Mouse (Mus musculus) embryonic facial prominence, embryonic 15.5 days (tissue): ENCODE data around the gene Ehd1. TPM values are rescaled to one million over a fixed set of nuclear protein-coding genes. Genes with fewer than 3 reads are reported as not detected.
A peak's percentile ranks its signal among the peaks of the same experiment; 100 is the strongest.

Experiments used
- ATAC-seq: fragments of 200-750 bp; cut with Nextera tagmentation; 2 replicates; pipeline ENCODE4 v1.8.0; 2017; ENCODE audit warnings: low read depth, moderate TSS enrichment; ENCODE audit not compliant: insufficient number of reproducible peaks, low FRiP score, low TSS enrichment
- H3K27ac ChIP-seq: fragments of 300-500 bp; sonication (generic); replicated peaks from 2 replicates; pipeline ENCODE4 v1.5.1; 2015; ENCODE audit warnings: mild to moderate bottlenecking, inconsistent platforms
- H3K27me3 ChIP-seq: fragments of 300-500 bp; sonication (generic); 2 replicates; pipeline ENCODE4 v1.6.1; 2015; ENCODE audit warnings: inconsistent platforms
- H3K36me3 ChIP-seq: fragments of 300-500 bp; sonication (generic); 2 replicates; pipeline ENCODE4 v1.6.1; 2015; ENCODE audit warnings: mild to moderate bottlenecking, inconsistent platforms
- H3K4me1 ChIP-seq: fragments of 300-500 bp; sonication (generic); 2 replicates; pipeline ENCODE4 v1.6.1; 2015; ENCODE audit warnings: inconsistent platforms
- H3K4me2 ChIP-seq: fragments of 300-500 bp; sonication (generic); replicated peaks from 2 replicates; pipeline ENCODE4 v1.6.1; 2015; ENCODE audit warnings: mild to moderate bottlenecking, inconsistent platforms
- H3K4me3 ChIP-seq: fragments of 300-500 bp; sonication (generic); replicated peaks from 2 replicates; pipeline ENCODE4 v1.5.1; 2015; ENCODE audit warnings: mild to moderate bottlenecking, inconsistent platforms
- H3K9ac ChIP-seq: fragments of 300-500 bp; sonication (generic); 2 replicates; pipeline ENCODE4 v1.6.1; 2015; ENCODE audit warnings: inconsistent platforms
- H3K9me3 ChIP-seq: fragments of 300-500 bp; sonication (generic); replicated peaks from 2 replicates; pipeline ENCODE4 v1.6.1; 2016; ENCODE audit warnings: inconsistent platforms
- WGBS: fragments of 180-500 bp; shearing (Covaris S2); methylation state at CpG from one replicate; pipeline ENCODE4 v1.1.7; 2015; 5-methylcytosine and 5-hydroxymethylcytosine counted together
- polyA plus RNA-seq: library from polyadenylated mRNA; unstranded; fragments of >200 nt; fragmentation: Nextera tagmentation; extraction: Ambion mirVana; gene quantifications from 2 replicates; pipeline ENCODE4 v1.2.1, GENCODE M21; 2015

Gene Ehd1
- polyA plus RNA-seq, 1 experiment from 2014 or later: 77.2 TPM

- no peak overlapping the region for H3K27ac ChIP-seq
- ATAC-seq: no peak
- no peak overlapping the region for H3K9ac ChIP-seq
- peaks cover 30% of the 10 kb centered on the region for H3K4me1 ChIP-seq
- H3K4me2 ChIP-seq: no peak overlapping the region
- H3K9me3 ChIP-seq: no peaks in the 10 kb centered on the region
- H3K4me3 ChIP-seq: no peak overlapping the region
- no peaks in the 10 kb centered on the region for H3K27me3 ChIP-seq
- H3K36me3 ChIP-seq: no peaks in the 10 kb centered on the region
These were observed 37.8 kb upstream of the Ehd1 start for GRCm38 (mm10) chr19:6238740-6239139.

- no peaks in the 10 kb centered on the region for H3K9me3 ChIP-seq
- no peaks in the 10 kb centered on the region for H3K27me3 ChIP-seq
- WGBS: 55% methylated on average over 1 of the region's 1 CpGs
- peaks cover 9% of the 10 kb centered on the region for H3K36me3 ChIP-seq
- H3K4me1 ChIP-seq: peaks cover 19% of the 10 kb centered on the region
- H3K9ac ChIP-seq: no peak overlapping the region
- no peak overlapping the region for H3K4me2 ChIP-seq
- H3K27ac ChIP-seq: no peak overlapping the region
- no peak overlapping the region for H3K4me3 ChIP-seq
- ATAC-seq: no peak
These were observed 36.4 kb upstream of the Ehd1 start for GRCm38 (mm10) chr19:6240136-6240535.

GRCm38 (mm10) chr19:6240725-6241124 lies 35.8 kb upstream of the Ehd1 start:
- Histone ChIP-seq H3K36me3 (peaks cover 13% of the 10 kb centered on the region), H3K27ac (peak overlapping the region; percentile 73), H3K4me2 (peak overlapping the region; percentile 17), H3K4me3 (peak overlapping the region; percentile 91), H3K9ac (no peak overlapping the region), H3K9me3 (no peaks in the 10 kb centered on the region), H3K4me1 (peaks cover 18% of the 10 kb centered on the region), H3K27me3 (no peaks in the 10 kb centered on the region)
- ATAC-seq: no peak
- WGBS: 39% methylated on average over 5 of the region's 5 CpGs

GRCm38 (mm10) chr19:6241274-6242107 lies 35.0 kb upstream of the Ehd1 start, which contains the start of gene Atg2a:
Atg2a (plus strand) TSS chr19:6241668.
- Histone ChIP-seq H3K4me2 (peak within 1 kb of the TSS; percentile 85), H3K27ac (peak within 1 kb of the TSS; percentile 73), H3K36me3 (peaks cover 20% of the 10 kb centered on the region), H3K9me3 (no peaks in the 10 kb centered on the region), H3K4me1 (peaks cover 15% of the 10 kb centered on the region), H3K4me3 (peak within 1 kb of the TSS; percentile 91), H3K9ac (peak within 1 kb of the TSS; percentile 67), H3K27me3 (no peaks in the 10 kb centered on the region)
- peak; percentile 95 for ATAC-seq
- WGBS: under 1% methylated on average over 55 of the region's 55 CpGs

- peaks cover 13% of the 10 kb centered on the region for H3K4me1 ChIP-seq
- H3K27me3 ChIP-seq: no peaks in the 10 kb centered on the region
- peak overlapping the region; percentile 85 for H3K4me2 ChIP-seq
- no peaks in the 10 kb centered on the region for H3K9me3 ChIP-seq
- no peak for ATAC-seq
- peak overlapping the region; percentile 91 for H3K4me3 ChIP-seq
- peak overlapping the region; percentile 67 for H3K9ac ChIP-seq
- peaks cover 28% of the 10 kb centered on the region for H3K36me3 ChIP-seq
- H3K27ac ChIP-seq: peak overlapping the region; percentile 55
- 0% methylated on average over 4 of the region's 4 CpGs for WGBS
These were observed 34.2 kb upstream of the Ehd1 start for GRCm38 (mm10) chr19:6242281-6242680.

- H3K27ac ChIP-seq: no peak overlapping the region
- no peak overlapping the region for H3K9ac ChIP-seq
- no peak overlapping the region for H3K4me3 ChIP-seq
- H3K9me3 ChIP-seq: no peaks in the 10 kb centered on the region
- H3K4me1 ChIP-seq: peaks cover 13% of the 10 kb centered on the region
- peaks cover 38% of the 10 kb centered on the region for H3K36me3 ChIP-seq
- WGBS: 69% methylated on average over 5 of the region's 5 CpGs
- no peak for ATAC-seq
- no peaks in the 10 kb centered on the region for H3K27me3 ChIP-seq
- H3K4me2 ChIP-seq: no peak overlapping the region
These were observed 33.3 kb upstream of the Ehd1 start for GRCm38 (mm10) chr19:6243226-6243625.

GRCm38 (mm10) chr19:6245806-6246205 lies 30.7 kb upstream of the Ehd1 start:
- no peak overlapping the region for H3K4me2 ChIP-seq
- H3K27me3 ChIP-seq: no peaks in the 10 kb centered on the region
- peaks cover 53% of the 10 kb centered on the region for H3K36me3 ChIP-seq
- no peak overlapping the region for H3K27ac ChIP-seq
- 46% methylated on average over 1 of the region's 1 CpGs for WGBS
- no peak overlapping the region for H3K9ac ChIP-seq
- H3K4me3 ChIP-seq: no peak overlapping the region
- peaks cover 13% of the 10 kb centered on the region for H3K4me1 ChIP-seq
- no peak for ATAC-seq
- no peaks in the 10 kb centered on the region for H3K9me3 ChIP-seq

GRCm38 (mm10) chr19:6247526-6248300 lies 28.8 kb upstream of the Ehd1 start:
- 92% methylated on average over 29 of the region's 29 CpGs for WGBS
- Histone ChIP-seq H3K27me3 (no peaks in the 10 kb centered on the region), H3K27ac (no peak overlapping the region), H3K9ac (no peak overlapping the region), H3K36me3 (peaks cover 69% of the 10 kb centered on the region), H3K4me2 (no peak overlapping the region), H3K4me1 (peaks cover 6% of the 10 kb centered on the region), H3K4me3 (no peak overlapping the region), H3K9me3 (no peaks in the 10 kb centered on the region)
- no peak for ATAC-seq

- Histone ChIP-seq H3K27me3 (no peaks in the 10 kb centered on the region), H3K4me1 (no peaks in the 10 kb centered on the region), H3K4me3 (no peak overlapping the region), H3K4me2 (no peak overlapping the region), H3K36me3 (peaks cover 87% of the 10 kb centered on the region), H3K27ac (no peak overlapping the region), H3K9me3 (no peaks in the 10 kb centered on the region), H3K9ac (no peak overlapping the region)
- no peak for ATAC-seq
- WGBS: 88% methylated on average over 4 of the region's 4 CpGs
These were observed 23.5 kb upstream of the Ehd1 start for GRCm38 (mm10) chr19:6253021-6253420.

GRCm38 (mm10) chr19:6260428-6260827 lies 16.1 kb upstream of the Ehd1 start:
- WGBS: 67% methylated on average over 2 of the region's 2 CpGs
- no peaks in the 10 kb centered on the region for H3K9me3 ChIP-seq
- H3K9ac ChIP-seq: no peak overlapping the region
- no peak overlapping the region for H3K4me2 ChIP-seq
- H3K27me3 ChIP-seq: no peaks in the 10 kb centered on the region
- ATAC-seq: no peak
- H3K36me3 ChIP-seq: peaks cover 64% of the 10 kb centered on the region
- H3K4me3 ChIP-seq: no peak overlapping the region
- no peaks in the 10 kb centered on the region for H3K4me1 ChIP-seq
- no peak overlapping the region for H3K27ac ChIP-seq

- Histone ChIP-seq H3K27ac (no peak overlapping the region), H3K36me3 (peaks cover 59% of the 10 kb centered on the region)
- ATAC-seq: no peak
These were observed 15.6 kb upstream of the Ehd1 start for GRCm38 (mm10) chr19:6260946-6261345.

More at GRCm38 (mm10) chr19:6260946-6261345, 15.6 kb upstream of the Ehd1 start:
- Histone ChIP-seq H3K9ac (no peak overlapping the region), H3K4me2 (no peak overlapping the region), H3K27me3 (no peaks in the 10 kb centered on the region), H3K9me3 (no peaks in the 10 kb centered on the region), H3K4me1 (no peaks in the 10 kb centered on the region), H3K4me3 (no peak overlapping the region)
- WGBS: 81% methylated on average over 4 of the region's 4 CpGs
